In the genomic region with DNA sequence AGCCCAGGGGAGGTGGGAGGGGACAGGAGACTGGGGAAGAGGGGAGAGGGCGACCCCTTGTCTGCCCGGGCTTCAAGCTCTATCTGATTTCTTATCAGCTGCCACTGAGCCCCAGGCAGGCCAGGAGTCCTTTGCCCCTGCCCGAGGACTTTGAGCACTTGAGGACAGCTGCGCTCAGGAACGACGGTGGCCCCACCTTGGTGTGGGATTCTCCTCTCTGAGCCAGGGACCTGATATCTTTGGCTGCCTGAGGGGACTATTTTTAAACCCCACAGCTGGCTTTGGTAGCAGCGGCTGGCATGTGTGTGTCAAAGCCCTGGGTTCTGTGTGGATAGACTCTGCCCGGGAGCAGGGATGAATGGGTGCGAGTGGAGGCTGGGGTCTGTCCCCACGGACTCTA, we compare ENCODE assay signal across 12 mouse cellular contexts. TPM values are rescaled to one million over a fixed set of nuclear protein-coding genes. Genes with fewer than 3 reads are reported as not detected.
DNase-seq lines count a peak whose midpoint lies in the region; TF ChIP-seq lines count a peak whose summit lies in the region.
"Had no signal": no experiment of that assay in that cellular context is flagged by ENCODE, and none has a peak within 500 bp of the region (broad histone marks: within the 10 kb centered on the region; RNA-seq: fewer than 3 reads in every experiment).

No protein-coding gene starts in this region.

- TF ChIP-seq POLR2A in thymus, adult 2 months (IDR thresholded peaks at IDR 0.05; ENCODE audit: control insufficient read depth, extremely low read depth, insufficient read depth, low read length, poor library complexity): no peak
- TF ChIP-seq POLR2A in small intestine, adult 2 months (IDR thresholded peaks at IDR 0.05; ENCODE audit: low read depth, low read length): no peak

- intact Hi-C loops in heart, postnatal 10 days (cut with DNase I): no loop called here

- peak; percentile 1 for DNase-seq in adrenal gland, postnatal 10 days
- DNase-seq in adrenal gland, postnatal 14 days: no peak
- DNase-seq in thymus, adult 2 months: peak; percentile 18
- no peak for DNase-seq in thymus, postnatal 25 days
- peak; percentile 73 to 80 for DNase-seq in heart, postnatal 10 days
- no peak for DNase-seq in c-Kit-positive CD71-positive TER-119-positive erythroid progenitor cells, embryonic 14.5 days (ENCODE audit: low spot score)
- no peak for DNase-seq in cerebellum, adult 11-12 months
- DNase-seq: cerebellum, postnatal 10 days; kidney, postnatal 25 days; lung, postnatal 14 days had no signal

- H3K27me3 ChIP-seq in thymus, adult 2 months (ENCODE audit: control insufficient read depth, insufficient read depth, low read length): no peaks in the 10 kb centered on the region
- H3K27me3 ChIP-seq in small intestine, adult 2 months (ENCODE audit: control insufficient read depth, insufficient read depth, low read length): no peaks in the 10 kb centered on the region
- H3K27me3 ChIP-seq: embryonic facial prominence, embryonic 13.5 days had no signal

- no peak overlapping the region for H3K4me3 ChIP-seq in thymus, adult 2 months (ENCODE audit: control insufficient read depth, insufficient read depth, low read length)
- no peak overlapping the region for H3K4me3 ChIP-seq in small intestine, adult 2 months (ENCODE audit: low read depth, low read length)
- H3K4me3 ChIP-seq: embryonic facial prominence, embryonic 13.5 days had no signal

- H3K4me1 ChIP-seq in thymus, adult 2 months (replicated peaks; ENCODE audit: control insufficient read depth, insufficient read depth, low read length): peaks cover 93% of the 10 kb centered on the region
- H3K4me1 ChIP-seq in small intestine, adult 2 months (ENCODE audit: control insufficient read depth, insufficient read depth, insufficient read length, low read length): peaks cover 30% of the 10 kb centered on the region

- H3K36me3 ChIP-seq in thymus, adult 2 months (ENCODE audit: control insufficient read depth, insufficient read depth, low read length): no peaks in the 10 kb centered on the region
- H3K36me3 ChIP-seq in small intestine, adult 2 months (ENCODE audit: control insufficient read depth, insufficient read depth, low read length): no peaks in the 10 kb centered on the region
- H3K36me3 ChIP-seq: embryonic facial prominence, embryonic 13.5 days had no signal

- 29% methylated on average over 10 of the region's 10 CpGs for WGBS in thymus, adult 2 months
- 21% methylated on average over 10 of the region's 10 CpGs for WGBS in small intestine, adult 2 months

- TF ChIP-seq CTCF in thymus, adult 2 months (IDR thresholded peaks at IDR 0.05; ENCODE audit: borderline replicate concordance, control insufficient read depth, extremely low read depth, insufficient read depth, low read length, poor library complexity): no peak
- no peak for TF ChIP-seq CTCF in small intestine, adult 2 months (IDR thresholded peaks at IDR 0.05; ENCODE audit: extremely low read depth, insufficient read length, insufficient replicate concordance, low read depth, low read length)

- H3K27ac ChIP-seq in thymus, adult 2 months (ENCODE audit: control insufficient read depth, insufficient read depth, low read length): no peak overlapping the region
- H3K27ac ChIP-seq in small intestine, adult 2 months (ENCODE audit: insufficient read depth, low read depth, low read length): peak overlapping the region; percentile 57
- H3K27ac ChIP-seq: embryonic facial prominence, embryonic 13.5 days had no signal

RNA-seq across cellular contexts. Expression of a gene that starts 37.3 kb away (rescaled TPM):
- 10 to 100 TPM; 25.3 to 39.6 TPM for total RNA-seq in adrenal gland, postnatal 10 days (2021)
- total RNA-seq in adrenal gland, postnatal 14 days (2021): 31.6 and 36.2 TPM in 2 replicates
- 1,267 and 1,290 TPM in 2 replicates for polyA plus RNA-seq in thymus, adult 2 months (2012; rRNA removed)
- 100 to 1,000 TPM; 146 to 187 TPM for total RNA-seq in heart, postnatal 10 days (2021)
- 87.9 and 148 TPM in 2 replicates for polyA plus RNA-seq in small intestine, adult 2 months (2012; rRNA removed)

RNA-seq across cellular contexts. Expression of a gene that starts 57.7 kb away (rescaled TPM):
- 10 to 100 TPM; 51.6 to 54.8 TPM for total RNA-seq in adrenal gland, postnatal 10 days (2021)
- total RNA-seq in adrenal gland, postnatal 14 days (2021): 55.3 and 65.0 TPM in 2 replicates
- 111 and 122 TPM in 2 replicates for polyA plus RNA-seq in thymus, adult 2 months (2012; rRNA removed)
- 10 to 100 TPM; 37.7 to 42.8 TPM for total RNA-seq in heart, postnatal 10 days (2021)
- 20.5 and 33.1 TPM in 2 replicates for polyA plus RNA-seq in small intestine, adult 2 months (2012; rRNA removed)

Comparison
In these comparisons a context has a peak if more than half of its experiments do, and no peak if none do; other contexts are left out.
1. DNase-seq: peak in adrenal gland, postnatal 10 days (single experiment), thymus, adult 2 months (single experiment) and heart, postnatal 10 days (2 of 2); none in adrenal gland, postnatal 14 days (single experiment), thymus, postnatal 25 days (single experiment), c-Kit-positive CD71-positive TER-119-positive erythroid progenitor cells, embryonic 14.5 days (single experiment) and cerebellum, adult 11-12 months (single experiment).